Mouse (Mus musculus): ENCODE results near the gene Flt3. TPM values are rescaled to one million over a fixed set of nuclear protein-coding genes. Genes with fewer than 3 reads are reported as not detected.

Flt3 gene
- polyA plus RNA-seq, 1 experiment from 2014 or later: 1.8 TPM

DNA sequence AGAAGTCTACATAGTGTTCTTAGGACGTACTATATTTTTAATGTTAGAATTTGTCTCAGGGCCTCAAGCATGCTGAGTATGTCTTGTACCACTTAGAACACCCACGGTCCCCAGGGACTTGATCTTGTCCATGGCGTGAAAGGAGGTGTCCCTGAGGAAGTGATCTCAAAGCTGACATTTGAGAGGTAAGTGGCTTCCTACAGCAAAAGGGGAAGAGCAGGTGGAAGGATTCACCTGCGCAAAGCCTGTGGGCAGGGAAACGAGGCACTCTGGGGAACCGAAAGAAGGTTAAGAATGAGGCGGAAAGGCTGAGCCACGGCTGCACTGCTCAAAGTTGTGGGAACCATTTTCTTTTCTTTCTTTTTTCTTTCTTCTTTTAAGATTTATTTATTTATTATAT lies 48.4 kb downstream of the Flt3 start:
- no peaks in the 10 kb centered on the region for H3K9me3 ChIP-seq (replicated peaks)
- no peak overlapping the region for H3K4me3 ChIP-seq (replicated peaks)
- H3K27me3 ChIP-seq: no peaks in the 10 kb centered on the region
- ATAC-seq (ENCODE audit: low read depth) (no peak), DNase-seq (no peak)
- no peak overlapping the region for H3K4me2 ChIP-seq
- no peak overlapping the region for H3K9ac ChIP-seq
- no peak overlapping the region for H3K27ac ChIP-seq
- WGBS (ENCODE audit: insufficient replicate concordance): 76% methylated on average over 8 of the region's 8 CpGs
- no peaks in the 10 kb centered on the region for H3K36me3 ChIP-seq
- no peaks in the 10 kb centered on the region; the same call in 1 of the 2 replicates for H3K4me1 ChIP-seq (replicated peaks)

DNA sequence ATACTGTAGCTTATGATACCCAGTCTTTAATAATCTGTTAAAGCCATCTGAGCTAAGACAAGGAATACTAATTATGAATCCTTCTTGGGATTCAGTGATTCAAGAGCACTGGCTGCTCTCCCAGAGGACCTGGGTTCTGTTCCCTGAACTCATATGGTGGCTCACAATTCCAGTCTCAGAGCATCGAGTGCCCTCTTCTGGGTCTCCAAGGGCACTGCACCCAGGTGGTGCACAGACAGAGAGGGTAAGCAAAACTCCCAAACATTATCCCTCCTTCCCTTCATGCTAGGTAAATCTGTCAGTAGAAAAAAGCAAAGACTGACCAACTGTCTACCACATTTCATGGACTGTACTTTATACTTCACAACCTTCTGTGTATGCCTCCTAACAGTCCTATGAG lies 54.3 kb downstream of the Flt3 start:
- H3K27ac ChIP-seq: no peak overlapping the region
- no peak overlapping the region for H3K4me2 ChIP-seq
- H3K9ac ChIP-seq: no peak overlapping the region
- ATAC-seq (ENCODE audit: low read depth): no peak
- H3K4me3 ChIP-seq (replicated peaks): no peak overlapping the region
- H3K9me3 ChIP-seq (replicated peaks): no peaks in the 10 kb centered on the region
- no peaks in the 10 kb centered on the region for H3K27me3 ChIP-seq
- H3K36me3 ChIP-seq: no peaks in the 10 kb centered on the region
- 47% methylated on average over 1 of the region's 1 CpGs for WGBS (ENCODE audit: insufficient replicate concordance)
- DNase-seq: no peak
- no peaks in the 10 kb centered on the region for H3K4me1 ChIP-seq (replicated peaks)

GRCm38 (mm10) chr5:147343904-147344303 lies 56.4 kb downstream of the Flt3 start:
- H3K27me3 ChIP-seq: no peaks in the 10 kb centered on the region
- no peak overlapping the region for H3K4me2 ChIP-seq
- ATAC-seq (ENCODE audit: low read depth) (no peak), DNase-seq (no peak)
- H3K9me3 ChIP-seq (replicated peaks): no peaks in the 10 kb centered on the region
- H3K27ac ChIP-seq: no peak overlapping the region
- no peak overlapping the region for H3K4me3 ChIP-seq (replicated peaks)
- 75% methylated on average over 10 of the region's 10 CpGs for WGBS (ENCODE audit: insufficient replicate concordance)
- no peaks in the 10 kb centered on the region for H3K4me1 ChIP-seq (replicated peaks)
- H3K9ac ChIP-seq: no peak overlapping the region
- H3K36me3 ChIP-seq: no peaks in the 10 kb centered on the region

- no peaks in the 10 kb centered on the region for H3K27me3 ChIP-seq
- no peak overlapping the region for H3K4me2 ChIP-seq
- no peaks in the 10 kb centered on the region for H3K9me3 ChIP-seq (replicated peaks)
- WGBS (ENCODE audit: insufficient replicate concordance): 72% methylated on average over 6 of the region's 6 CpGs
- H3K36me3 ChIP-seq: no peaks in the 10 kb centered on the region
- ATAC-seq (ENCODE audit: low read depth): no peak
- H3K27ac ChIP-seq: no peak overlapping the region
- H3K4me1 ChIP-seq (replicated peaks): no peaks in the 10 kb centered on the region
- H3K4me3 ChIP-seq (replicated peaks): no peak overlapping the region
- H3K9ac ChIP-seq: no peak overlapping the region
- DNase-seq: no peak
Measured at GRCm38 (mm10) chr5:147342901-147343300, 57.4 kb downstream of the Flt3 start.

GRCm38 (mm10) chr5:147340741-147341414 lies 59.4 kb downstream of the Flt3 start:
- no peaks in the 10 kb centered on the region for H3K27me3 ChIP-seq
- H3K4me1 ChIP-seq (replicated peaks): no peaks in the 10 kb centered on the region
- no peak for ATAC-seq (ENCODE audit: low read depth)
- H3K27ac ChIP-seq: no peak overlapping the region
- no peak overlapping the region for H3K4me3 ChIP-seq (replicated peaks)
- H3K9ac ChIP-seq: no peak overlapping the region
- H3K36me3 ChIP-seq: no peaks in the 10 kb centered on the region
- 26% methylated on average over 13 of the region's 13 CpGs for WGBS (ENCODE audit: insufficient replicate concordance)
- no peaks in the 10 kb centered on the region for H3K9me3 ChIP-seq (replicated peaks)
- DNase-seq: no peak
- H3K4me2 ChIP-seq: no peak overlapping the region

DNA sequence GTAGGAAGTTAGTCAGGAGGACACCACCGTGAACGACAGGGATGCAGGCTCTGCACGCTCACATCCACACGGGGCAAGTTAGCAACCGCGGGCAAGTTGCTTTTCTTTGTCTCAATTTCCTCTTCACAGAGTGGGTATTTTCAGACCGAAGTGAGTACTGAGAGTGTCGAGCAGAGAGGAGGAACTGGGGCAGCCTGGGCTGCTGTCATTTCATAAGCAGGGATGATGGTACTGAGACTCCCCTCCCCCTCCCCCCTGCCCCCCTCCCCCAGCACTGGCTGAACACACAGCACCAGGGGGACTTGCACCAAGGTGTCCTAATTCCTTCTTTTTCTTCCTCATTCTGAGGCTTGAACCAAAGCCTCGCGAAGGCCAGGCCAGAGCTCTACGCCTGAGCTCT lies 60.7 kb downstream of the Flt3 start:
- Histone ChIP-seq H3K4me1 (replicated peaks) (no peaks in the 10 kb centered on the region), H3K27ac (no peak overlapping the region), H3K9me3 (replicated peaks) (no peaks in the 10 kb centered on the region), H3K36me3 (no peaks in the 10 kb centered on the region), H3K4me3 (replicated peaks) (no peak overlapping the region), H3K4me2 (no peak overlapping the region), H3K9ac (no peak overlapping the region), H3K27me3 (no peaks in the 10 kb centered on the region)
- WGBS (ENCODE audit: insufficient replicate concordance): 24% methylated on average over 11 of the region's 11 CpGs
- DNase-seq (no peak), ATAC-seq (ENCODE audit: low read depth) (no peak)

DNA sequence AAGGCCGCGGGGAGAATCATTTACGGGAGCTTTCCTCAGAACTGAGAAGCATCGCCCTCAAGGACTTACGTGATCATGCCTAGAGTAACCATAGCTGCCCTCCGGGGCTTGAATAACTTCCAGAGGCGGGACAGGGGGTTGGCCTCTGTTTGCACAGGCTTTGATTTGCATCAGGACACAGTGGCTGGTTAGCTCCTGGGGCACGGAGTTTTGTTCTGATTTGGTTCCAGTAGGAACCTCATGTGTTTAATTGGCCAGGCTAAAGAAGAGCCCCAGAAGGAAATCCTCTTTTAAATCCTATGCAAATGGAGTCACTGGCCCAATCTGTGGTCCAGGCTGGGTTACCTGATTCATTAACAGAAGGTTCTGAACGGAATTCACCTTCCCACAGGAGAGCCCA lies 61.3 kb downstream of the Flt3 start:
- Histone ChIP-seq H3K9ac (no peak overlapping the region), H3K27me3 (no peaks in the 10 kb centered on the region), H3K4me2 (no peak overlapping the region), H3K4me3 (replicated peaks) (no peak overlapping the region), H3K4me1 (replicated peaks) (no peaks in the 10 kb centered on the region), H3K9me3 (replicated peaks) (no peaks in the 10 kb centered on the region), H3K36me3 (no peaks in the 10 kb centered on the region), H3K27ac (no peak overlapping the region)
- WGBS (ENCODE audit: insufficient replicate concordance): 66% methylated on average over 9 of the region's 9 CpGs
- ATAC-seq (ENCODE audit: low read depth): no peak
- no peak for DNase-seq

GRCm38 (mm10) chr5:147332711-147333110 lies 67.6 kb downstream of the Flt3 start:
- ATAC-seq (ENCODE audit: low read depth) (no peak), DNase-seq (no peak)
- Histone ChIP-seq H3K27me3 (no peaks in the 10 kb centered on the region), H3K4me2 (no peak overlapping the region), H3K4me3 (replicated peaks) (no peak overlapping the region), H3K9ac (no peak overlapping the region), H3K27ac (no peak overlapping the region), H3K4me1 (replicated peaks) (no peaks in the 10 kb centered on the region), H3K9me3 (replicated peaks) (no peaks in the 10 kb centered on the region), H3K36me3 (no peaks in the 10 kb centered on the region)
- WGBS (ENCODE audit: insufficient replicate concordance): 32% methylated on average over 7 of the region's 7 CpGs

- 0 out of 2 replicates have a peak, but pooled peaks have one; percentile 36 for ATAC-seq (ENCODE audit: low read depth)
- H3K36me3 ChIP-seq: no peaks in the 10 kb centered on the region
- no peaks in the 10 kb centered on the region for H3K9me3 ChIP-seq (replicated peaks)
- H3K4me1 ChIP-seq (replicated peaks): no peaks in the 10 kb centered on the region
- DNase-seq: peak; percentile 35
- 42% methylated on average over 2 of the region's 2 CpGs for WGBS (ENCODE audit: insufficient replicate concordance)
- H3K9ac ChIP-seq: no peak overlapping the region
- no peak overlapping the region for H3K4me2 ChIP-seq
- no peak overlapping the region for H3K4me3 ChIP-seq (replicated peaks)
- H3K27me3 ChIP-seq: no peaks in the 10 kb centered on the region
- no peak overlapping the region for H3K27ac ChIP-seq
Measured at GRCm38 (mm10) chr5:147331547-147331946, 68.7 kb downstream of the Flt3 start.

GRCm38 (mm10) chr5:147329946-147330345 lies 70.3 kb downstream of the Flt3 start:
- no peak overlapping the region for H3K4me3 ChIP-seq (replicated peaks)
- no peak overlapping the region for H3K9ac ChIP-seq
- H3K27ac ChIP-seq: no peak overlapping the region
- no peaks in the 10 kb centered on the region for H3K36me3 ChIP-seq
- no peaks in the 10 kb centered on the region for H3K27me3 ChIP-seq
- H3K4me2 ChIP-seq: no peak overlapping the region
- no peak for DNase-seq
- 70% methylated on average over 11 of the region's 11 CpGs for WGBS (ENCODE audit: insufficient replicate concordance)
- ATAC-seq (ENCODE audit: low read depth): no peak
- no peaks in the 10 kb centered on the region for H3K4me1 ChIP-seq (replicated peaks)
- H3K9me3 ChIP-seq (replicated peaks): no peaks in the 10 kb centered on the region

- DNase-seq (no peak), ATAC-seq (ENCODE audit: low read depth) (no peak)
- no peak overlapping the region for H3K4me3 ChIP-seq (replicated peaks)
- peaks cover under 1% of the 10 kb centered on the region; the same call in 1 of the 2 replicates for H3K27me3 ChIP-seq
- H3K4me2 ChIP-seq: no peak overlapping the region
- H3K4me1 ChIP-seq (replicated peaks): peaks cover 2% of the 10 kb centered on the region; the same call in 1 of the 2 replicates
- H3K9me3 ChIP-seq (replicated peaks): no peaks in the 10 kb centered on the region
- WGBS (ENCODE audit: insufficient replicate concordance): 65% methylated on average over 5 of the region's 5 CpGs
- no peaks in the 10 kb centered on the region for H3K36me3 ChIP-seq
- H3K27ac ChIP-seq: no peak overlapping the region
- H3K9ac ChIP-seq: no peak overlapping the region
Measured at GRCm38 (mm10) chr5:147327636-147328035, 72.7 kb downstream of the Flt3 start.

DNA sequence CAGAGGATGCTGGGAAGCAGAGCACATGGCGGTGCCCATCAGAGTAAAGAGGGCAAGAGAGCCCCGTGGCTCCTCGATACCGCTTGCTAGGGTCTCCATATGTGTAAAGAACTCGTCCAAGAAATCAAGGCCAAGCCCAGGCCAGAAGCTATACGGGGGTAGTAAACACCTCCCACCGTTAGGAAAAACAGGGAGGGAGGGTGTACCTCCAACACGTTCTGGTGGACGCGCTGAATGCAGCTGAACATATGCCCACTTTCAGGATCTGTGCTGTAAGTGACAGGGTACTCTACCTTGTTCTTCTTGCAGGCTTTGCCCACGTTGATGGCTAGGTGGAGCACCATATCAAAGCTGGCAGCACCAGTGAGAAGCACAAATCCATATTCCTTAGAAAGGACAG lies 74.4 kb downstream of the Flt3 start:
- Histone ChIP-seq H3K9ac (no peak overlapping the region), H3K27me3 (peaks cover 17% of the 10 kb centered on the region), H3K4me1 (replicated peaks) (peaks cover 4% of the 10 kb centered on the region; the same call in 1 of the 2 replicates), H3K4me2 (no peak overlapping the region), H3K27ac (no peak overlapping the region), H3K9me3 (replicated peaks) (no peaks in the 10 kb centered on the region), H3K4me3 (replicated peaks) (no peak overlapping the region), H3K36me3 (no peaks in the 10 kb centered on the region)
- DNase-seq (no peak), ATAC-seq (ENCODE audit: low read depth) (no peak)
- WGBS (ENCODE audit: insufficient replicate concordance): 67% methylated on average over 11 of the region's 11 CpGs
